Comparison of ENCODE assay signal across 19 mouse cellular contexts in genomic region chr2:159356503-159356902, GRCm38 (mm10).
A peak's percentile ranks its signal among the peaks of the same experiment; 100 is the strongest.
DNase-seq lines count a peak whose midpoint lies in the region; ATAC-seq and TF ChIP-seq lines count a peak whose summit lies in the region.
"Had no signal": no experiment of that assay in that cellular context is flagged by ENCODE, and none has a peak within 500 bp of the region (broad histone marks: within the 10 kb centered on the region; RNA-seq: fewer than 3 reads in every experiment).

No protein-coding gene starts in this region.

- no peak overlapping the region for H3K4me2 ChIP-seq in kidney, postnatal 0 days (ENCODE audit: low read length)
- H3K4me2 ChIP-seq in lung, embryonic 14.5 days = no peak overlapping the region
- H3K4me2 ChIP-seq: heart, embryonic 15.5 days; limb, embryonic 12.5 days; liver, embryonic 13.5 days had no signal

- no peak for TF ChIP-seq CTCF in kidney, postnatal 0 days (IDR thresholded peaks at IDR 0.05; ENCODE audit: low read depth)
- no peak for TF ChIP-seq CTCF in lung, embryonic 14.5 days (IDR thresholded peaks at IDR 0.05; ENCODE audit: low read depth)

- no peaks in the 10 kb centered on the region; the same call in 1 of the 2 replicates for H3K4me1 ChIP-seq in kidney, postnatal 0 days (replicated peaks; ENCODE audit: insufficient read depth, low read length)
- H3K4me1 ChIP-seq in lung, embryonic 14.5 days (ENCODE audit: insufficient read depth) = no peaks in the 10 kb centered on the region
- H3K4me1 ChIP-seq: heart, embryonic 15.5 days; liver, embryonic 13.5 days; megakaryocyte, embryonic 14.5 days had no signal

- H3K9ac ChIP-seq in kidney, postnatal 0 days (ENCODE audit: low read depth, low read length) = no peak overlapping the region
- H3K9ac ChIP-seq in lung, embryonic 14.5 days = no peak overlapping the region
- H3K9ac ChIP-seq: heart, embryonic 15.5 days; limb, embryonic 12.5 days; liver, embryonic 13.5 days had no signal

- no peak overlapping the region for H3K27ac ChIP-seq in kidney, postnatal 0 days
- no peak overlapping the region for H3K27ac ChIP-seq in lung, embryonic 14.5 days (ENCODE audit: low read depth)
- H3K27ac ChIP-seq: heart, embryonic 15.5 days; limb, embryonic 12.5 days; liver, embryonic 13.5 days had no signal

- H3K4me3 ChIP-seq in kidney, postnatal 0 days (replicated peaks; ENCODE audit: low read depth, low read length) = no peak overlapping the region
- no peak overlapping the region for H3K4me3 ChIP-seq in lung, embryonic 14.5 days (ENCODE audit: low read depth, low read length)
- H3K4me3 ChIP-seq: heart, embryonic 15.5 days; limb, embryonic 12.5 days; liver, embryonic 13.5 days had no signal

- H3K36me3 ChIP-seq in kidney, postnatal 0 days (ENCODE audit: insufficient read depth, low read length) = no peaks in the 10 kb centered on the region
- H3K36me3 ChIP-seq in lung, embryonic 14.5 days (ENCODE audit: insufficient read depth) = no peaks in the 10 kb centered on the region
- H3K36me3 ChIP-seq: heart, embryonic 15.5 days; limb, embryonic 12.5 days; liver, embryonic 13.5 days had no signal

- H3K27me3 ChIP-seq in kidney, postnatal 0 days (ENCODE audit: insufficient read depth, low read length) = no peaks in the 10 kb centered on the region
- H3K27me3 ChIP-seq in lung, embryonic 14.5 days (ENCODE audit: insufficient read depth, low read length) = no peaks in the 10 kb centered on the region
- H3K27me3 ChIP-seq: heart, embryonic 15.5 days; limb, embryonic 12.5 days; liver, embryonic 13.5 days; megakaryocyte, embryonic 14.5 days had no signal

- H3K9me3 ChIP-seq in kidney, postnatal 0 days (replicated peaks; ENCODE audit: low read length) = no peaks in the 10 kb centered on the region
- H3K9me3 ChIP-seq in lung, embryonic 14.5 days (ENCODE audit: low read depth, low read length) = no peaks in the 10 kb centered on the region
- H3K9me3 ChIP-seq: heart, embryonic 15.5 days; limb, embryonic 12.5 days; liver, embryonic 13.5 days had no signal

- ATAC-seq in kidney, postnatal 0 days (replicated peaks; ENCODE audit: low FRiP score, low read depth) = no peak
- peak; percentile 54 for ATAC-seq in lung, embryonic 14.5 days (ENCODE audit: insufficient read depth)
- ATAC-seq: hindbrain, embryonic 16.5 days; intestine, postnatal 0 days had no signal

- 9% methylated on average over 5 of the region's 5 CpGs for WGBS in kidney, postnatal 0 days
- 16% methylated on average over 5 of the region's 5 CpGs for WGBS in lung, embryonic 14.5 days

- DNase-seq in heart, adult 18-20 months = peak; percentile 14 to 41
- DNase-seq in heart, postnatal 4 days = no peak
- peak; percentile 55 for DNase-seq in kidney, postnatal 0 days (ENCODE audit: low spot score)
- DNase-seq in kidney, adult 8-10 months = no peak
- DNase-seq in lung, embryonic 14.5 days = peak; percentile 53
- peak; percentile 20 to 60 for DNase-seq in lung, postnatal 4 days
- DNase-seq in MN1 (ENCODE audit: low spot score) = no peak
- DNase-seq in cerebellum, adult 11-12 months = no peak
- DNase-seq: adrenal gland, postnatal 10 days; cerebellum, adult 18-20 months; cerebellum, postnatal 36 days; gastrocnemius, postnatal 14 days; liver, embryonic 13.5 days; spleen, adult 18-20 months had no signal

Comparison
In these comparisons a context has a peak if more than half of its experiments do, and no peak if none do; other contexts are left out.
1. DNase-seq: peak in heart, adult 18-20 months (2 of 2), kidney, postnatal 0 days (single experiment), lung, embryonic 14.5 days (single experiment) and lung, postnatal 4 days (2 of 2); none in heart, postnatal 4 days (single experiment), kidney, adult 8-10 months (0 of 2), MN1 (single experiment) and cerebellum, adult 11-12 months (single experiment).